Mouse (Mus musculus): Measurements from ENCODE around the gene Cnnm3.

Cnnm3 gene

DNA sequence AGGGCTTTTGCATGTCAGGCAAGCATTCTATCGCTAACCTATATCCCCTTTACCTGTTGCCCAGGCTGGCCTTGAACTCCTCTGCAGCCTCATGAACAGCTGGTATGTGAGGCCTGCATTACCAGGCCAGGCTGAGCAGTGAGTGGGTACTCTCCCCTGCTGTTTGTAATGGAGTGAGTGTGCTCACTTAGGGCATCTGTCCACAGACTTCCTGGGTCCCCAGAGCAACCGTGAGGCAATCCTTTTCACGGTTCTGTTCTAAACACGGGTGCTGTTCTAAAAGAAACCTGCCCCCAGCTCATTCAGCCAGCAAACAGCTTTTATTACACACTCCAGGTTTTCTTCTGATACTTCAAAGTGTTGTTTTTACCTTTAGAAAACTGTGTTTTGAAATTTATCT is 27.1 kb downstream of the Cnnm3 start:
- no peak for DNase-seq

DNA sequence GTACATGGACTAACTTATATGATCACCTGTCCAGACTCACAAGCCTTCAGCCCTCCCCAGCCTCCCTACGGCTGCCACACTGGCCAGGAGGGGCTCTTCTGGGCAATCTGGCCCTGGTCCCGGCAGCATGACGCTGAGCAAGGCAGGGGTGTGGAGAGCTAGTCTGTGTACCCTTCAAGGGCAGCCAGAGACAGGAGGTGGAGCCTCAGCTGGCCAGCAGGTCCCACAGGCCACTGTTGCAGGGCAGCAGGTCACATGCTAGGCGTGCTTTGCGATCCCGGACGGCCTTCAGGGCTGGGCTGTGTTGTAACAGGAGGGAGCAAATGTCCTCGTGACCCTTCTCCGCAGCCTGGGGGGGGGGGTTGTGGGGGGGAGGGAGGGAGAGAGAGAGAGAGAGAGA is 27.5 kb downstream of the Cnnm3 start, which contains the start of gene Gm42417:
Gene Gm42417, minus strand, starts transcription at position 244 of the 400 bp plus-strand sequence.
- peak; percentile 64 to 78 for DNase-seq

DNA sequence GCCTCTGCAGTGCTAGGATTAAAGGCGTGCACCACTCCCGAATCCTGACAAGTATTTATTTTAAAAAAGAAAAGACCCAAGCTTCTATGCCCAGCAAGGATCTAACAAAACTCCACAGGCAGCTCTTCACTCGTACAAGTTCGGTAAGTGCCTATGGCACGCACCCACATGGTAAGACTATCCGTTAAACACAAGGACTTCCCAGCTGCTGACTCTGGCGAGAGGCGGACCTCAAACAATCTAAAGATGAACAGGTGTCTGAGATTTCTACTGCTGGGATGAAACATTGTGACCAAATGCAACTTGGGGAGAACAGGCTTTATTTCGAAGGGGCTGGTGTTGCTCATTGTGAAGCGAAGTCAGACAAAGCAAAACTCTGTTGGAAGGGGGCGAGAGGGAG is 28.5 kb downstream of the Cnnm3 start:
- no peak for DNase-seq

DNA sequence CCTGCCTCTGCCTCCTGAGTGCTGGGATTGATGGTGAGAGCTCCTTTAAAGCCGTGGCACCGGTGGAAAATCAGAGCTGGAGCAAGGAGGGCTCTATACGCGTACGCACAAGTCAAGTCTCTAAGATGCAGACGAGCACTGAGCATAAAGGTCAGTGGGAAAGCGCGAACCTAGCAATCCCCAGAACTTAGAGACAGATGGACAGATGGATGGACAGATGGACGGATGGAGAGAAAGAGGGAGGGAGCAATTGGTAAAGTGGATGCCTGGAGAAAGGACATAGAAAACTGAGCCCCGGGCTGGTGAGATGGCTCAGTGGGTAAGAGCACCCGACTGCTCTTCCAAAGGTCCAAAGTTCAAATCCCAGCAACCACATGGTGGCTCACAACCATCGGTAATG is 29.1 kb downstream of the Cnnm3 start:
- no peak for DNase-seq

DNA sequence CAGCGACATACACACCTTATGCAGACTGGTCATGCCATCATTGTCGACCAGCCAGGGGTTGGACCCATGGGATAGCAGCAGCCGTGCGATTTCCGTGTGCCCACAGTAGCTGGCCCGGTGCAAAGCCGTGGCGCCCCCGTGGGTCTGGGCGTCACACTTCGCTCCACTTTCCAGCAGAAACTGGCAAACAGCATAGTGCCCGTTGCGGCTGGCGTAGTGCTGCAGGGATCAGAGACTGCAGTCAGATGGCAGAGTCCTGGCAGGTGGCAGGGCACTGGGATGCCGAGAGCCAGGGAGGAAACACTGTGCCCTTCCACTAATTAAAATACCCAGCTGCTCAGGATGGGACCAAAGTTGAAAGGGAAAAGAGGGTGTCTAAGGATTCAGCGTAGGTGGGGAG is 30.2 kb downstream of the Cnnm3 start:
- no peak for DNase-seq

DNA sequence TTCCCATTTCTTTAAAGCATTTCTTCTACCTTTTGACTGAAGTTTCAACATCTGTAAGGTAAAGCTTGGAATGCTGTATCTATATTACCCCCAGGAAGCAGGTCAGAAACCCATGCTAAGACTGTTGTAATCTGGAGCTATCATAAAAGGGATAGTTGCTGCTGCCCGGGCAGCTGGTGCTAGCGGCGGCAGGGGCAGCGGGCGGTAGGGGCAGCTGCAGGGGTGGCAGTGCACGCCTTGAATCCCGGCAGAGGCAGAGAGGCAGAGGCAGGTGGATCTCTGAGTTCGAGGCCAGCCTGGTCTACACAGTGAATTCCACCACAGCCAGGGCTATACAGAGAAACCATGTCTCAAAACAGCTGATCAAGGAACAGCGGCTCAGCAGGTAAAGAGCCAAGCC is 31.3 kb downstream of the Cnnm3 start:
- no peak for DNase-seq

DNA sequence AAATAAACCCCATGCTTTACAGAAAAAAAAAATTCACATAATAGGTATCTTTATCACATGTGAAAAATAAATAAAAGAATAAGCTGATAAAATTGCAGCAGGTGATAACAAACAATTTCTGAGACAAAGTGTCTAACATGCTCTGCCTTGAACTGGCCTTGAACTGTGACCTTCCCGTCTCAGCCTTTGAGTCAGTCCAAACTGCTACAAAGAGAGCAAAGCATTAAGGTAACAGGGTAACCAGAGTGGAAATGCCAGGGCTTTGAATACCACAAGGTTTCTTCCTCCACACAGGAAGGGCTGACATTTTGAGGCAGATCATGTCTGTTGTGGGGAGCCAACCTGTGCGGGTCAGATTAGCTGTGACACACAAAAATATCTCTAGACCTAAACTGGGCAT is 33.7 kb downstream of the Cnnm3 start:
- DNase-seq, result no peak

DNA sequence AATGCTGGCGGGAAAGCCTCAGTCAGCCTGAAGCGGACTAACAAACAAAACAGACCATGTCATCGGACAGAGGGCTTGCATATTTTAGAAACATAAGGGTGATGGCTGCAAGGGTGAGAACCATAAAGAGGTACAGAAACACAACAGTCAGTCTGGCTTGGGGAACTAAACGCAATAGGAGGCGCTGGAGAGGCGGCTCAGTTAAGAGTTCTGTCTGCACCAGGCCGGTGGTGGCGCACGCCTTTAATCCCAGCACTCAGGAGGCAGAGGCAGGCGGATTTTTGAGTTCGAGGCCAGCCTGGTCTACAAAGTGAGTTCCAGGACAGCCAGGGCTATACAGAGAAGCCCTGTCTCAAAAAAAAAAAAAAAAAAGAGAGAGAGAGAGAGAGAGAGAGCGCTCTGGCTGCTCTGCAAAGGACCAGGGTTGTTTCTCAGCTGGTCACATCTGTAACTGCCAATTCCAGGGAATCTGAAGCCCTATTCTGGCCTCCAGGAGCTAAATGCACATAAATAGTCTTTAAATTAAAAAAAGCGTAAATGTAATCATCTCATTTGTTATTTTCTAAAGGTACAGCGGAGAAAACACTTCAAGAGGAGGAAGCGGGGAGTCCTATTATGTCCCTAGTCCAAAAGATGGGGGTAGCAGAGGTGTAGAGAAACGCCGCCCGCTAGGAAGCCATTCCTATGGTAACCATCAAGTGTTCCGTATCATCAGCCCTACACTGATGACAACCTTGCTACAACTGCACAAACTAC is 34.4 kb downstream of the Cnnm3 start:
- DNase-seq, result peak in 1 of 2 experiments; percentile 62

DNA sequence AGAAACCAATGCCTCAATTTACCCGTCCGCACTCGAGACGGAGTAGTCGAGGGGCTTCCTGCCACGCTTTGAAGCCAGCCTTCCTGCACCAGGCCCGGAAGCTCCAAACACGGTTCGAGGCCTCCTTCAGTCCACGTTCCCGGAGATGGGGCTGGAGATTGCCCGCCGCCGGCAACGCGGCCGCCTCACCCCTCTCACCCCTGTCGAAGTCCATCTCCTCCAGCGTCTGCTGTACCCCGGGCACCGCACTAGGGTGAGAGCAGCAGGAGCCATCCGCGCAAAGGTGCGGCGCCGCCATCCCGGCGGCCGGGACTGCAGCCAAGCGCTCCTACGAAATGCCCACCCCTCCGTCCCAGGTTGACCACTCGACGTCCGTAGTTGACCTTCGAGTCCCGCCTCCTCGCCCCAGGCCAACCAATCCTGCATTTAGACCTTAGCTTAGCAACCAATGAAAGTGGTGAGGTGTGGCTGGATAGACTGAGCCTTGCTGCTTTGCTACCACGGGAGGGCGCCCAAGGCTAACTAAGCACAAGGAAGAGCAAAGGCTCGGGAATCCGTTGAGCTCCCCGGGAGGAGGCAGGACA is 35.3 kb downstream of the Cnnm3 start, which contains the start of gene Ankrd39:
Gene Ankrd39, minus strand, starts transcription at position 558 of the 584 bp plus-strand sequence.
- DNase-seq, result peak; percentile 98 to 99

DNA sequence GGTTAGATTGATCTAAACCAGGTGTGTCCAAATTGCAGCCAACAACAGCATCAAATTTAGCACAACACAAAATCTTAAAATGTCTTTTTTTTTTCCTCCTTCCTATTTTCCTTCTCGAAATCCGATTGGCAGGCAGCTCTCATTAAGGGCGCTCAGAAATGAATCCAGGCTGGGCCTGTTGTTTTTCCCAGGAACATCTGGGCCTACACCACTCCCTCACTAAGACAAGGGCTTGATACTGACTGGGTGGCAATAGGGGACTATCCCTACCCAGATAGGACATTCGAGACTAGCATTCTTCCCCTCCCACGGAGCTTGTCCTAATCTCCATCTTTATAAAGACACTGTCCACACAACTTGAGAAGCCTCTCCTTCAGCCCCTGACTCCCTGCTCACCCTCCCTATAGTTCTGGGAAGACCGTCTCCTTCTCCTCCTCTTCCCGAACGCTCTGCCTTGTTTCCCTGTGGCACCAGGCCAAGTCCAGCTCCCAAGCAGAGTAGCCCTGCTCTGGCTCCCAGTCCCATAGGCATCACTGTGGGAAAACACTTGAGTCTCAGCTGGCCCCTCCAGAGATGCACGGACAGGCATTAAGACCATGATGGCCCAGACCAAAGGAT is 36.4 kb downstream of the Cnnm3 start:
- peak; percentile 77 to 84 for DNase-seq

DNA sequence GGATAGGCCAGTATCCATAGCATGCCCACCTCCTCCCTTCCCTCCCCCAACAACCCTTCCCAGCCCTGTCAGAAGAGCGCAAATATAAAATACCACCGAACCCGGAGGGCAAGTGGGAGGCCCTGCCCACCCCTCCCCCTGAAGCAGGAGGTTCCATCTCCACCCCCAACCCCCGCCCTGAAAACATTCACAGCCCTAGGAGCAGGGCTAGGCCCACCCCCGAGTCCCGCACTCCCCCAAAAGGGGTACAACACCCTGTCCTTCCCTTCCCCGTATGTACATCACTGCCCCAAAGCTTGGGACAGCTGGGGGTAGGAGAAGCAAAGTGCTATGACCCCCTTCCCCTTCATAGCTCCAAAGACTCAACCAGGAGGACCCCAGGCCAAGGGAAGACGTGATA is 37.1 kb downstream of the Cnnm3 start:
- peak in 1 of 2 experiments; percentile 22 for DNase-seq

DNA sequence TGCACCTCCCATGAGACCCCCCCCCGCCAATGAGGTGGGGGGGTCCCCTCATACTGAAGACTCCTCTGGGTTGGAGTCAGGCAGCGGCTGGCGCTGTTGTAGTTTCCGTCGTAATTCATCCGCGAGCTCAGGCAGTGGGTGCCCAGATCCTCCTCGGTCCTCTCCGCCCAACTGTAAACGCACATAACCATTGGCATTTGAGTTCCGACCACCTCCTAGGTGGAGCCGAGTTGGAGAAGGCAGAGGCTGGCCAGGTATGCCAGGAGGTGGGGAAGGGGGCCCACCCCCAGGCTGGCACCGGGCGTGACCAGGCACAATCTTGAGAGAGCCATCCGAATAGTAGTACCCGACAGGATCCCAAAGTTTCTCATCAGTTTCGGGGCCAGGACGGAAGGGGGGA is 37.8 kb downstream of the Cnnm3 start:
- DNase-seq, result peak in 1 of 2 experiments; percentile 31

DNA sequence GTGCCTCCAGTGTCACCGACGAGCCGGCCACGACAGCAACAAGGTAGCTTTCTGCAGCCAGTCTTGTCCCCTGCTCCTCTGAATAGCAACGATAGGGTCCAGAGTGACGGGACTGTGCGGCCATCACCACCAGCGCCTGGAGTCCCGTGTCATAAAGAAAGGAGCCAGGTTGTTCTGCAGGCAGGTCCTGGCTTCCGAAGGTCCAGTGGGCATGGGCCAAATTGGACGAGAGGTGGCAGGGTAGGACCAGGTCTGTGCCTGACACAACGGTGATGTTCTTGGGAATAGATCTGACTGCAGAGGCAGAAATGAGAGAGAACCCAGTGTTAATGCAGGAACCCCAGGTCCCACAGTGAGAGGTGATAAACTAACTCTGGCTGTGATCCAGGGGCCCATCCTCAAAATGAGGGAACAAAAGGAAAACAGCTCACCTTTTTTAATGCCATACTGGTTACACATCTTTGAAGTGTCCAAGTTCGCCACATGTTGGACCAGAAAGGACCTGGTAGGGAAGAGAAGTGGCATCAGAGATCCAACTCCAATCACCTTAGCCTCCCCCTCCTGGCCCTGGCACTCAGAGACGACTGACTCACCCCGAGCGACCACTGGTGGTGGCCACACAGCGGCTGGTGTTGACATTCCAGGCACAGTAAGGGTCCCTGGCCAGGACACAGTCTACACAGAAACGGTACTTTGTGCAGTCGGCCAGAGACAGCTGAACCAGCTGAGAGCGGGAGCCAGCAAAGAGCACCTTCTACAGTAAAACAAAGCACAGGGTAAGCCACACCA is 38.6 kb downstream of the Cnnm3 start:
- DNase-seq, result peak in 1 of 2 experiments; percentile 26

DNA sequence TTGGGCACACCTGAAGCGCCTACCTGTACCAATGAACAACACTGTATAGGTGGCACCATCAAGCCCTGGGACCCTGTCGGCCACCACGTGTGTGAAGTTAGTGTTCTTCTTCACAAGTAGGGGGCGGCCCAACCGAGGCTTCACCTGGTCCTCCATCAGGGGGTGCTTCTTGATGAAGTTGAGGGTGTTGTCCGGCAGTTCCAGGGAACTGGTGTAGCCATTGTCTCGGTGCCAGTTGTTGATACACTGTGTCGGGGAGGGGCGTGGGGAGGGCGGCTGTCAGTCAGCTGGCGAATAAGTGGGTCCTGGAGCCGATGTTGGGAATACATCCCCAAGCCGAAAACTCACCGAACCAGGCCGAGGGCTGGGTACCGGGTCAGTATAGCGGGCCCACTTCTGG is 40.2 kb downstream of the Cnnm3 start:
- DNase-seq, result no peak

DNA sequence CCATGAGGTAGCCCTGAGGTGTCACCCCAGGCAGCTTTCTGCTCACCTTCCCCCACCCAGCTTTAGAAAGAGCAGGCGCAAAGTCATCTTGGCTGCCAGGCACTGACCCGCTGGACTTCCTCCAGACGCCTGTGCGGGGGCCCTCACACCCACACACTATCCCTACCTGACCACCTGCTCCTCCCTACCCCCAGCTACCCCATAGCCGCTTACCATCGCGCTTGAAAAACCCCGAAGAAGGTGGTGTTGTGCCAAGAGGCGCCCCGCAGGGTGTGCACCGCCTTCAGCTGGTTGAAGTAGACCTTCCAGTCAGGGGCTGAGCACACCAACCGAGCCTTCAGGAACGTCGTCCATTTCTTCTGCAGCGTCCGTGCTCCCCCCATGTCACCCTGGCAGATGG is 40.8 kb downstream of the Cnnm3 start:
- DNase-seq, result no peak

DNA sequence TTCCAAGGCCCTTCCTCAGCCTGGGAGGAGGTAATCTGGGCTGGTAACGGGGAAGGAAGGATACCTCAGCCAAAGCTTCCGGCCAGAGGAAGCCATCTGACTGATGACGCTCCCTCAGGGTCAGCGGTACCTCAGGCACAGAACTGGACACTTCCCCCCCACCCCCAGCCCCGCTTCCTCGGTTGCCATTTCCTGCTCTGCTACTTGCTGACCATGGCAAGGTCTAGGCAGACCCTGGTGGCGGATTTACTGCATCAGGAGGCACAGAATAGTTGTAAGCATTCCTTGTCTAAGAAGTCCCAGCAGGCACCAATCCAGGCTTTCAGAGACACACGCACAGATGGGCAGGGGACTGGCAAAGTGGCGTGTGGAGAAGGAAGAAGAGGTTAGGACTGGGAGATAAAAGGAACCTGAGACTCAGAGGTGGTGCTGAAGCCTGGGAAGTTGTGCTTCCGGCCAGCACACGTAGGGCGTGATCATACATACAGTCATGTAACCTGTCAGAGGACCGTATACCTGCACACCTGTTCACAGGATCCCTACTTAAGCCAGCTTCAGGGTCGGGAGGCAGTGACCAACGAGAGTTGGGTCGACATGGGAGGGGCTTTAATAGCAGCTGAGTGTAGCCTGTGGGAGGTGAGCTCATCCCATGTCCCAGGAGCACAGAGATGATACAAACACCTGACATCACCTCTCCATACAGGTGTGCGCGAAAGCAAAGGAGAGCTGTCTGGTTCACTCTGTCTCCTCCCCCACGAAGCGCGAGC is 43.1 kb downstream of the Cnnm3 start:
- DNase-seq, result peak; percentile 52 to 66

DNA sequence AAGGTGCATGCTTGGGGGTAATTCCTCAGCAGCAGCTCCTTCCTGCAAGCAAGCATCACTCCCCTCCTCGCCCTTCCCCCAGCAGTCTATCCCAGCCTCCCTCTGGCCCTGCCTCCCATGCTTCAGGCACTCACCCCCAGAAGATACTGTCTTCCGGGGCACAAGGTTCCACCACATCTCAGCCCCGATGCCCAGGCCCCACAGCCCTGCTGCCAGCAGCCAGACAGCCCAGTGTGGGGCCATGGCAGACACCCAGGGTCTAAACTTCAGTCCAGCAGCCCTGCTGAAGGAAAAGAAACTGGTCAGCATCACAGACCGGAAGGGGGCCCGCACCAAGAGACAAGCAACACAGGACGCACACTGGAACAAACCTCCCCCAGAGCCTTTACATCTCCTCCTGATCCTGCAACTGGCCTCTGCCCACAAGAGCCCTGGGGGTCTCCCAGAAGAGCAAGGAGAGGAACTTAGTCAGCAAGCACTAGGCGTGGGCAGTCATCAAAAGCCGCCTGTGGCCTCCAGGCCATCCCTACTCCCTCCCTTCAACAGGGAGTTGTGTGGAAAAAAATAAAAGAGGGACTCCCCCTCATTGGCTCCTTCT is 44.2 kb downstream of the Cnnm3 start:
- DNase-seq, result peak; percentile 55 to 71

DNA sequence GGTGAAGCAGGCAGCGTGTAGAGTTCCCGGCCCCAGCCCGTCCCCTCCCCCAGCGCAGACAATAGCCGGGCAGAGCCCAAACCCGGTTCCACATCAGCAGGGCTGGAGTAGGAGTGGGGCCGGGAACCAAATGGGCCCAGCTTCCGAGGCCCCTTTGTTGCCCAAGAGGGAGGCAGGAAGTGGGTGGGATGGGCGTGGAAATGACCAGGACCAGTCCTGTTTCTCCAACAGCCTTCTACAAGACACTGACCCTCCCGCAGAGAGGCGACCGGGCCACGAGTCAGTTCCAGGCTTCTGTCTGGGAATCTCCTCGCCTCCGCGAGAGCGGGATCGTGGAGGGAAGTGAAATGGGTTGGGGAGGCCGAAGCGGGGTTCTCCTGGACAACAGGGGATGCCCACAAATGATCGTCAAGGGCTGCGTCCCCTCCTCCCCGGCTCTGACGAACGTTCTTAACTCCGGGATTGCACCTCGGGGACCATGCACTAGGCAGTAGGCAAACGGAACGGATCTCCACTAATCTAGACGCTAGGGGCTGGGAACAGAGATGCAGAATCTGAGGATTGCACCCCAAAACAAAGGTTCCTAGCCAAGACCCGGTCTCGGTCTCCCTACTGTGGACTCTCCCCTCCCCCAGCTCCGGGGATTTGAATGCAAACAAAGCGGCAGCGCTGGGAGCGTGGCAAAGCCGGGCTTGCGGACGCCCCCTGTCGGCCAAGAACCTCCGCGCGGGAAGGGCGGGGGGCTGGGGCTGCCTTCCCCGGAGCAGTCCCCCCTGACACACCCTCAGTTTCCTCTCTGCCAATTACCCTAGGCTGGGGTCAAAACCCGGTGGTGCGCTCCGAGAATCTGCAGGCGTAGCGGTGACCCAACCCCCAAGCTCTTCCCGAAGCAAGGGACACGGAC is 45.1 kb downstream of the Cnnm3 start:
- DNase-seq, result peak; percentile 98

DNA sequence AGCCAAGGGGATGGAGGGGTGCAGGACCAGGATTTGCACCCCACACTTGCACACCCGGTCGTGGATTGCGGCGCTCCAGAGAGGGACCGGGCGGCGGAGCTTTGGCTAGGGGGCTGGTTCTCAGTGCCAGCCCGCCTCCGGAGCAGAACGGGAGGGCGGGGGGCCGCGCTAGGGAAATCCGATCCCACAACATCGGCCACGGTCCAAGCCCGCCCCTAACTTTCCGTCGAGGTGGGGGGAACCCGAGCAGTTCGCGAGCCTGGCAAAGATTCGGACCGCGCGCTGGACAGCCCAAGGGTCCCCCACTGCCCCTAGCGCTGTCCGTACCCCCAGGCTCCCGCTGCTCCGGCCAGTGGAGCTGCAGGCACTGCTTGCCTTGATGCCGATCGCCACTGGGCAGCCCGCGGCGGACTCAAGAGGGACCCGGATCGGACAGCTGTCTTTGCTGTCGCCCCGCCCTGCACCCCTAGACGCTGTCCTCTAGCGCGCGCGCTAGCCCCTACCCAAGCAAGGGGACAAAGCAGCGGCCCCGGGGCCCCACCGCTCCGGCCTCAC is 45.9 kb downstream of the Cnnm3 start:
- DNase-seq, result peak; percentile 93 to 96
